Mouse (Mus musculus) megakaryocyte, embryonic 14.5 days (primary cell): ENCODE measurements around the gene Gnb3. TPM values are rescaled to one million over a fixed set of nuclear protein-coding genes. Genes with fewer than 3 reads are reported as not detected.

Source experiments
- H3K27me3 ChIP-seq: replicated peaks from 2 replicates; pipeline ENCODE3; 2012; ENCODE audit warnings: inconsistent platforms
- H3K36me3 ChIP-seq: replicated peaks from 2 replicates; pipeline ENCODE3; 2012; ENCODE audit warnings: low read length, inconsistent platforms, mixed read lengths
- H3K4me1 ChIP-seq: 2 replicates; pipeline ENCODE4 v1.6.1; 2012; ENCODE audit warnings: inconsistent platforms
- H3K4me3 ChIP-seq: replicated peaks from 2 replicates; pipeline ENCODE3; 2012; ENCODE audit warnings: moderate library complexity, mild to moderate bottlenecking, inconsistent platforms
- H3K9me3 ChIP-seq: 2 replicates; pipeline ENCODE4 v1.6.1; 2012; ENCODE audit warnings: inconsistent platforms
- FLI1 ChIP-seq: IDR thresholded peaks from 2 replicates; pipeline ENCODE4 v1.6.1; 2012; ENCODE audit warnings: low read length, inconsistent platforms, mixed read lengths
- GATA1 ChIP-seq: IDR thresholded peaks from 3 replicates; pipeline ENCODE4 v1.6.1; 2012; ENCODE audit warnings: mixed read lengths, low read length, inconsistent platforms, borderline replicate concordance
- polyA plus RNA-seq: library from polyadenylated mRNA; stranded (reverse); fragments of >175 nt; gene quantifications from 2 replicates; pipeline ENCODE4 v1.2.3, GENCODE M21; 2012; ENCODE audit warnings: low replicate concordance; ENCODE audit not compliant: insufficient read depth

Gene Gnb3
- polyA plus RNA-seq, 1 experiment: not detected

- Histone ChIP-seq H3K27me3 (peaks cover 94% of the 10 kb centered on the region), H3K4me1 (peaks cover 53% of the 10 kb centered on the region), H3K4me3 (no peak overlapping the region), H3K9me3 (no peaks in the 10 kb centered on the region), H3K36me3 (no peaks in the 10 kb centered on the region)
- TF ChIP-seq GATA1: no peak
- no peak for TF ChIP-seq FLI1
Observed at GRCm38 (mm10) chr6:124858561-124859318, 18.7 kb upstream of the Gnb3 start.

DNA sequence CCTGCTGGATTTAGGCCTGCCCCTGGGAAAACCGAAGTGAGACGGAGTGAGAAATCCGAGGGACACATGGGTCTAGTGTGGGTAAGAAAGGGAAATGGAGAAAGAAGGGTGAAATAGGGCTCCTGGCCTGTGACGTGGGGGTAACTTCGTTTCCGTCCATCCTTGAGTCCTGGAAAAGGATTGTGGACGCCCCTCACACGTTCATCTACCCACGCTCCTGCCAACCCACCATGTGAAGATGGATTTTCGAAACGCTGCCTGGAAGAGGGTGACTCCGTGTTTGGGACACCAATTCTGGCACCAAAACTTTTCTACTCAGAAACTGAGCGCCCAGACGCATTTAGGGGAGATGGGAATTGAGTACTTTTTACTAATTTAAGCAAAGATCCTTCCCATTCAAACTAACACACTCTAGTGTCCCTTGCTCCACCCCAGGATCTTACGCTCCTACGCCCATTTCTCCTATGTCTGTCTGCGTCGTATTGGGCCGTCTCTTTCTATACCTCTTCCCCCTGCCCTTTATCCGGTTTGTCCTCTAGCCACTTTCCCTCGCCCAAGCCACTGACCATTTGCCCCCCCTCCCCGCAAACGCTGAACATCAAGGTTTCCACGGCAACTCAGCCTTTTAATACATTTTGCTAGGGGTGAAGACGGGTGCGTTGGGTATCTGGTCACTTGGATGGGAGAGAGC is 17.9 kb upstream of the Gnb3 start:
- no peak for TF ChIP-seq GATA1
- TF ChIP-seq FLI1: no peak
- peaks cover 45% of the 10 kb centered on the region for H3K4me1 ChIP-seq
- no peaks in the 10 kb centered on the region for H3K9me3 ChIP-seq
- H3K36me3 ChIP-seq: no peaks in the 10 kb centered on the region
- H3K4me3 ChIP-seq: peak overlapping the region; percentile 91
- H3K27me3 ChIP-seq: peaks cover 94% of the 10 kb centered on the region

DNA sequence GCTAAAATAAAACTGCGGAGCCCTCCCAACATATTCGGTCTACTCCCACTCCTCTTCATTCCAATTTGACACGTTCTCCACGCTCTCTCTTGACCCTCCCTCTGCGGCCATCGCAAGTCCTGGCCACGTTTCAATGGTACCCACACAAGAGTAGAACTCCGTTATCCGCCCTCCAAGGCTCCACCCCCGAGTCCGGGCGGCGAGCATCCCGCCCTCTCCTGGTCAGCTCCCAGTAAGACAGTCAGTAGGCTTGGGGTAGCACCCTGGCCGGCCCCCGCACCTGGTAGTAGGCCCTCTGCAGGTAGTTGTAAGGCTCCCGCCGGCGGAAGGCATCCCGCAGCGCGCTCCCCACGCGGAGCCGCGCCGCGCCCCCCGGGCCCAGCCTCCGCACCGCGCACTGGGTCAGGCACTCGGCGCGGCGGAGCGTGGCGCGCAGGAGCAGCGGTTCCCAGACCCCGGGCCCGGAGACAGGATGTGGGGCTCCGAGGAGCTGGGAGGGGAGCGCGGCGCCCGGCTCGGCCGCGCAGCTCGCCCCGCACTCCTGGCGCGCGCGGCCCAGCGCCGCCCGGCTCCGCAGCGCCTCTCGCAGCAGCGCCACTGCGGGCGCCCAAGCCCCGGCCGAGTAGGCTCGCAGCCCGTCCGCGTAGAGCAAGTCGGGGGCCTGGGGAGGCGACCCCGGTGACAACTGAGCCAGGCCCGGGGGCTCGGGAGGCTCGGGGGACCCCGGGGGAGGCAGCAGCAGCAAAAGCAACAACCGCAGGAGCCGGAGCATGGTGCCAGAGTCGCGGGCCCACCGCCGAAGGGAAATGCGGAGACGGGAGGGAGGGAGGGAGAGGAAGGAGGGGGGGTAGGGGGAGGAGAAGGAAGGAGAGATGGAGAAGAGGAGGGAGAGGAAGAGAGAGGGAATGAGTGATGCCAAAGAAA is 17.1 kb upstream of the Gnb3 start, which contains the start of gene P3h3:
P3h3 (minus strand) TSS at position 837 of the 924 bp plus-strand sequence.
- H3K27me3 ChIP-seq: peaks cover 91% of the 10 kb centered on the region
- peak within 1 kb of the TSS; percentile 91 for H3K4me3 ChIP-seq
- H3K36me3 ChIP-seq: no peaks in the 10 kb centered on the region
- no peaks in the 10 kb centered on the region for H3K9me3 ChIP-seq
- no peak for TF ChIP-seq FLI1
- TF ChIP-seq GATA1: no peak
- H3K4me1 ChIP-seq: peaks cover 37% of the 10 kb centered on the region

GRCm38 (mm10) chr6:124856321-124856720 is 16.2 kb upstream of the Gnb3 start:
- Histone ChIP-seq H3K4me3 (peak overlapping the region; percentile 76), H3K27me3 (peaks cover 89% of the 10 kb centered on the region), H3K9me3 (no peaks in the 10 kb centered on the region)

DNA sequence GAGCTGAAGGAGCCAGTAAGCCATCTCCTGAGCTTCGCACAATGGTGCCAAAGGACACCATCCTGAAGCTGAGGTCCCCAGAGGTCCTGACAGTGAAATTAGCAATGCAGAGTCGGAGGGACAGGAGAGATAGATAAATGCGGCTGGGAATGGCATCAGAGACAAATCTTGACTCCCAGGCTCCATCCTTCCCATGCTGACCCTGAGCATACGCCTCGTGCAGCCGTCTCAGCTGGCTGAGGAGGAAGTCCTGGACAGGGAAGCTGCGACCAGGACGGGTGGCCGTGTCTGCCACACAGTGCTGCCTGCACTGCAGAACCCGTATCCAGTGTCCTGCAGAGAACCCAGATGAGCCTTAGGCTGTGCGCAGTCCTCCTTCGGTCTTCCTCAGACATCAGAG is 14.6 kb upstream of the Gnb3 start:
- H3K4me1 ChIP-seq: peaks cover 30% of the 10 kb centered on the region
- H3K9me3 ChIP-seq: no peaks in the 10 kb centered on the region
- H3K36me3 ChIP-seq: no peaks in the 10 kb centered on the region
- TF ChIP-seq FLI1: no peak
- TF ChIP-seq GATA1: no peak
- peaks cover 80% of the 10 kb centered on the region for H3K27me3 ChIP-seq
- H3K4me3 ChIP-seq: no peak overlapping the region

More at GRCm38 (mm10) chr6:124856321-124856720, 16.2 kb upstream of the Gnb3 start:
- TF ChIP-seq FLI1 (no peak), GATA1 (no peak)
- no peaks in the 10 kb centered on the region for H3K36me3 ChIP-seq
- H3K4me1 ChIP-seq: peaks cover 34% of the 10 kb centered on the region

GRCm38 (mm10) chr6:124850535-124850934 is 10.5 kb upstream of the Gnb3 start:
- Histone ChIP-seq H3K27me3 (peaks cover 64% of the 10 kb centered on the region), H3K4me3 (no peak overlapping the region), H3K4me1 (peaks cover 25% of the 10 kb centered on the region), H3K9me3 (no peaks in the 10 kb centered on the region), H3K36me3 (no peaks in the 10 kb centered on the region)
- TF ChIP-seq FLI1 (no peak), GATA1 (no peak)

DNA sequence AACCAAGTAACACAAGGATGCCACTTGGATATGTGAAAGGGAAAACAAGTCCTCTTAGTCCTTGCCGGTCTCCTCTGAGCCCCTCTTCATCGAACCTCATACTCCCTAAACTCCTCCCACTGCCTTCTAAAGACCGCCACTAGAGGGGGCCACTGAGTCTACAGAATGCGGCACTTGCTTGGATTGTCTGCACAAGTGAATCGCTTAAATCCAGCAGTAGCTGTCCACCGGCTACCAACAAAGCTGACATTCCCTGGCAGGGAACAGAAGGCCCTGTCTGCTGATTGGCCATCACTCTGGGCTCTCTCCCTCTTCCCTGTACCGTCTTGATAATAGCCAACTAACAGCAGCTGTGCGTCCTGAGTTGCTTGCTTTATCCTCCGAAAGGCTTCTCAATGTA is 7.2 kb upstream of the Gnb3 start:
- no peak for TF ChIP-seq GATA1
- no peak for TF ChIP-seq FLI1

GRCm38 (mm10) chr6:124839805-124840204 is 270 bp downstream of the Gnb3 start:
- Histone ChIP-seq H3K27me3 (peaks cover 42% of the 10 kb centered on the region), H3K9me3 (no peaks in the 10 kb centered on the region), H3K36me3 (peaks cover 11% of the 10 kb centered on the region), H3K4me3 (no peak overlapping the region), H3K4me1 (peaks cover 41% of the 10 kb centered on the region)
- TF ChIP-seq FLI1 (no peak), GATA1 (no peak)

More for the DNA sequence above, 7.2 kb upstream of the Gnb3 start:
- Histone ChIP-seq H3K36me3 (no peaks in the 10 kb centered on the region), H3K4me1 (peaks cover 20% of the 10 kb centered on the region), H3K4me3 (peak overlapping the region; percentile 72), H3K27me3 (peaks cover 56% of the 10 kb centered on the region), H3K9me3 (no peaks in the 10 kb centered on the region)

GRCm38 (mm10) chr6:124836411-124836810 is 3.7 kb downstream of the Gnb3 start:
- H3K9me3 ChIP-seq: no peaks in the 10 kb centered on the region
- no peak overlapping the region for H3K4me3 ChIP-seq
- peaks cover 56% of the 10 kb centered on the region for H3K4me1 ChIP-seq
- H3K27me3 ChIP-seq: peaks cover 29% of the 10 kb centered on the region
- TF ChIP-seq GATA1: no peak
- no peak for TF ChIP-seq FLI1
- peaks cover 44% of the 10 kb centered on the region for H3K36me3 ChIP-seq
